Mouse (Mus musculus) kidney, postnatal 0 days (tissue): Measurements from ENCODE around the gene Bcl2l10. TPM values are rescaled to one million over a fixed set of nuclear protein-coding genes. Genes with fewer than 3 reads are reported as not detected.

ENCODE experiments used
- ATAC-seq: fragments of 200-750 bp; cut with Nextera tagmentation; replicated peaks from 2 replicates; pipeline ENCODE4 v1.8.0; 2017; ENCODE audit warnings: low read depth, moderate number of reproducible peaks, moderate TSS enrichment, moderate library complexity; ENCODE audit not compliant: low FRiP score
- DNase-seq: peaks from one replicate; pipeline ENCODE4 v3.0.0-alpha.2; 2016; ENCODE audit warnings: low spot score
- H3K27ac ChIP-seq: fragments of 300-500 bp; sonication (generic); 2 replicates; pipeline ENCODE4 v1.5.1; 2014; ENCODE audit warnings: mild to moderate bottlenecking
- H3K27me3 ChIP-seq: fragments of 300-500 bp; sonication (generic); 2 replicates; pipeline ENCODE4 v1.6.1; 2014; ENCODE audit warnings: low read length, mixed read lengths; ENCODE audit not compliant: insufficient read depth
- H3K36me3 ChIP-seq: fragments of 300-500 bp; sonication (generic); 2 replicates; pipeline ENCODE4 v1.6.1; 2014; ENCODE audit warnings: low read length, mixed read lengths; ENCODE audit not compliant: insufficient read depth
- H3K4me1 ChIP-seq: fragments of 300-500 bp; sonication (generic); replicated peaks from 2 replicates; pipeline ENCODE4 v1.6.1; 2014; ENCODE audit warnings: antibody characterized with exemption, low read length, mixed read lengths; ENCODE audit not compliant: insufficient read depth
- H3K4me2 ChIP-seq: fragments of 300-500 bp; sonication (generic); 2 replicates; pipeline ENCODE4 v1.6.1; 2014; ENCODE audit warnings: mild to moderate bottlenecking, low read length, moderate library complexity, mixed read lengths
- H3K4me3 ChIP-seq: fragments of 300-500 bp; sonication (generic); replicated peaks from 2 replicates; pipeline ENCODE4 v1.5.1; 2014; ENCODE audit warnings: low read depth, low read length
- H3K9ac ChIP-seq: fragments of 300-500 bp; sonication (generic); 2 replicates; pipeline ENCODE4 v1.6.1; 2014; ENCODE audit warnings: low read depth, low read length
- H3K9me3 ChIP-seq: fragments of 300-500 bp; sonication (generic); replicated peaks from 2 replicates; pipeline ENCODE4 v1.6.1; 2016; ENCODE audit warnings: low read length, inconsistent platforms, mixed read lengths
- CTCF ChIP-seq: IDR thresholded peaks from 2 replicates; pipeline ENCODE4 v1.5.1; 2016; ENCODE audit warnings: antibody characterized with exemption, low read depth, mild to moderate bottlenecking, moderate library complexity
- WGBS: fragments of 180-500 bp; shearing (Covaris S2); extraction: QIAGEN DNeasy Blood & Tissue Kit; methylation state at CpG from one replicate; pipeline ENCODE4 v1.1.7; 2014; 5-methylcytosine and 5-hydroxymethylcytosine counted together
- polyA plus RNA-seq: library from polyadenylated mRNA; unstranded; fragments of >200 nt; fragmentation: Nextera tagmentation; extraction: Ambion mirVana; gene quantifications from 2 replicates; pipeline ENCODE4 v1.2.1, GENCODE M21; 2015

The Bcl2l10 gene
- polyA plus RNA-seq, 1 experiment from 2014 or later = not detected

DNA sequence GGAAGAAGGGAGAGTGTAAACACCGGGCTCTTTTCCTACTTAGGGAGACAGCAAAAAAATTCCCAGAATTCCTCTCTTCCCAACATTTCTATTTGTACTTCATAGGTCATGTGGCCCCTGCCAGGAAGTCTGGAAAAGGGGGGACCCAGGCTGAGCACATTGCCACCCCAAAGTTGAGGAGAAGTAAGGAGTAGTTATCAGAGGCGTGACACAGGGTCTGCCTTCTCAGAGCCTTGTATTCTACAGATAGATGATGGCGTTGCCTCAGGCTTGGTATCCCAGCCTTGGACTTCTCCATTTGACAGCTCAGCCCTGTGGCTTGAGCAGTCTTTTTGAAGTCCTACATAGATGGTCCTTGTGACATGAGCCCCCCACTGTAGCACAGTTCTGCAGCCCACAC, 32.3 kb upstream of the Bcl2l10 start:
- peak overlapping the region; percentile 64 for H3K4me2 ChIP-seq
- TF ChIP-seq CTCF = no peak
- no peak for ATAC-seq
- H3K36me3 ChIP-seq = no peaks in the 10 kb centered on the region
- H3K4me1 ChIP-seq = peaks cover 10% of the 10 kb centered on the region; the same call in 1 of the 2 replicates
- H3K27ac ChIP-seq = no peak overlapping the region
- no peak overlapping the region for H3K4me3 ChIP-seq
- no peak overlapping the region for H3K9ac ChIP-seq
- DNase-seq = no peak
- 68% methylated on average over 3 of the region's 3 CpGs for WGBS
- H3K27me3 ChIP-seq = no peaks in the 10 kb centered on the region
- H3K9me3 ChIP-seq = no peaks in the 10 kb centered on the region

DNA sequence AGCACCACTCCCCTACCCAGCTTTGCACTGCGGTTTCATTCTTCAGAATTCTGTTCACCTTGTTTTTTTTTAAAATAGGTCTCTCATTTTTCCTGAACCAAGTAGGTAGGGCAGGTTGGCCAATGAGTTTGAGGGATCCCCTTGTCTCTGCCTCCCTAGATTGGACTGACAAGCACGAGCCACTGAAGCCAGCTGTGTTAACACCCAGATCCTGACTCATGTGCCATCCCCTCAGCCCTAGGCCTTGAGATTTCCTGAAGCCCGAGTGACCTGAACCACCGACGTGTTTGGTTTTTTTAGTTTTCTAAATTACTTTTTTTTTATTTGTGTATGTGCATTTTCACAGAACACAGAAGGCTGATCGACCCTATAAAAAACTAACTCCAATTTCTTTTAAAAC, 30.8 kb upstream of the Bcl2l10 start:
- DNase-seq = no peak
- 86% methylated on average over 6 of the region's 6 CpGs for WGBS
- Histone ChIP-seq H3K9ac (no peak overlapping the region), H3K4me3 (no peak overlapping the region), H3K9me3 (no peaks in the 10 kb centered on the region), H3K4me1 (peaks cover 10% of the 10 kb centered on the region; the same call in 1 of the 2 replicates), H3K27me3 (no peaks in the 10 kb centered on the region), H3K27ac (no peak overlapping the region), H3K4me2 (no peak overlapping the region), H3K36me3 (no peaks in the 10 kb centered on the region)
- ATAC-seq = no peak
- TF ChIP-seq CTCF = no peak

DNA sequence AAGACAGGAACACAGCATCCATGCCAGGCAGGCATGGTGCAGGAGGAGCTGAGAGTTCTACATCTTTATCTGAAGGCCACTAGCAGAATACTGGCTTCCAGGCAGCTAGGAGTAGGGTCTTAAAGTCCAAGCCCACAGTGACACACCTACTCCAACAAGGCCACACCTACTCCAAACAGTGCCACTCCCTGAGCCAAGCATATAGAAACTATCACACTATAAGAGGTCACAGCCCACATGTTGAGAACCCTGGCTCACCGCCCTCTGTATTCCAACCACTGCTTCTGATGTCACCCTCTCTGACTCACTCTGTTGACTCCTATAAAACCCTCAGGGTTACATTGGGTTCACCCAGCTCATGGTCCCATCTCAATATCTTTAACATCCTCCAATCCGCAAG, 29.4 kb upstream of the Bcl2l10 start:
- ATAC-seq (no peak), DNase-seq (no peak)
- Histone ChIP-seq H3K27ac (no peak overlapping the region), H3K36me3 (no peaks in the 10 kb centered on the region), H3K4me1 (peaks cover 10% of the 10 kb centered on the region; the same call in 1 of the 2 replicates), H3K27me3 (no peaks in the 10 kb centered on the region), H3K9ac (no peak overlapping the region), H3K4me3 (no peak overlapping the region), H3K4me2 (no peak overlapping the region), H3K9me3 (no peaks in the 10 kb centered on the region)
- TF ChIP-seq CTCF = no peak
- 90% methylated on average over 2 of the region's 2 CpGs for WGBS

DNA sequence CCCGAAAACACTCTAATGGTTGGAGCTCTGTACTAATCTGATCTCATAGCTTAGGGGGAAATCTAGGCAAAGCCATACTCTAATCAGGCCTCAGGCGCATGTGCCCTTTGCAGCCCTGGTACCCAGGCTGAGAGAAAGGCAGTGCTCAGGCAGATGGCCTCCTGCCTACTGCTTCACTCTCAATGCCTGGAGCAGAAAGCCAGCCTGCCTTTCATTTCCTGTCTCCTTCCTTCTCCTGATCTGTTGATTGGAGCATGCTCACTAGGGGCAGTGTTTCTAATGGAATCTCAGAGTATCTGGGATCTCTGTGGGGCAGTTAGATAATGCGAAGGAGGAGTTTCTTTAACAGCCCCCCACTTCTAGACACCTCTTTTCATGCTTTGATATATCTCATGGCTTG, 28.2 kb upstream of the Bcl2l10 start:
- Histone ChIP-seq H3K4me3 (no peak overlapping the region), H3K4me1 (peaks cover 10% of the 10 kb centered on the region; the same call in 1 of the 2 replicates), H3K27me3 (no peaks in the 10 kb centered on the region), H3K9ac (no peak overlapping the region), H3K27ac (no peak overlapping the region), H3K9me3 (no peaks in the 10 kb centered on the region), H3K4me2 (no peak overlapping the region), H3K36me3 (no peaks in the 10 kb centered on the region)
- ATAC-seq = no peak
- peak; percentile 30 for DNase-seq
- WGBS = 85% methylated on average over 3 of the region's 3 CpGs
- peak; percentile 39; the same call in 1 of the 2 replicates for TF ChIP-seq CTCF

DNA sequence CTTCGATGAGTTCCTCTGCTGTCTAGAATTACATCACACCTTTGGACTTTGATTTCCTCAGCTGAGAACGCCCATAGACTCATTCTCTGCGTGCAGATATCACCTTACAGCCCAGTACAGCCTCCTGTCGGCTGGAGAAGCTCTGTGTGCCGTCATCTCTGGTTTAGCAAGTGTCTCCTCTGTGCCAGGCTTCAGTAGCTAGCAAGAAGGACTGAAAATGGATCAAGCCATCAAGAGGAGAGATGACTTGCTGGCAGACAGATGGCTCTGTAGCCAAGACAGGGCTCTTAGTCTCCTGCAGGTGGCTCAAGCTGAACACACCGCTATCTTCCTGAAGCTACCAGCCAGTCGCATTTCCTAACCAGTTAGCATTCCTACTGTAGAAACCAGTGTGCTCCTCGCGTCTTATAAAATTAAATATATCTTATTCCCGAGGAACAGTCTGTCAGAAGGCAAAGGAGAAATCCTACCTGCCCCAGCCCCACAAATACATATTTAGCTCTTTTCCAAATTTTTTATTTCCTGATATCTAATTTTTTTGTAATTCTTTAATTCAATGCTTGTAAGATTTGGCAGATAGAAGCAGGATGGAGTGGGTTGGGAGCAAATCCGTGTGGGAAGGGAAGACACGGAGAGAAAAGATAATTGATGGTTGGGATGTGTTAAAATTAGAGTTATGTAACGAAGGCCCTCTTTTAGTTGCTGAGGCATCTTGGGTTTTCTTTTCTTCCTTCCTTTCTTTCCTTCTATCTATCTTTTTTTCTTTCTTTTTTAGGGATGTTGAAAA, 25.3 kb upstream of the Bcl2l10 start:
- Histone ChIP-seq H3K36me3 (0 out of 2 replicates have a peak, but pooled peaks cover 2% of the 10 kb centered on the region), H3K9ac (no peak overlapping the region), H3K27me3 (no peaks in the 10 kb centered on the region), H3K27ac (no peak overlapping the region), H3K4me1 (no peaks in the 10 kb centered on the region), H3K4me3 (no peak overlapping the region), H3K9me3 (no peaks in the 10 kb centered on the region), H3K4me2 (no peak overlapping the region)
- ATAC-seq = peak; percentile 80; the same call in 1 of the 2 replicates
- WGBS = 55% methylated on average over 13 of the region's 13 CpGs
- TF ChIP-seq CTCF = no peak
- peak; percentile 40 for DNase-seq

DNA sequence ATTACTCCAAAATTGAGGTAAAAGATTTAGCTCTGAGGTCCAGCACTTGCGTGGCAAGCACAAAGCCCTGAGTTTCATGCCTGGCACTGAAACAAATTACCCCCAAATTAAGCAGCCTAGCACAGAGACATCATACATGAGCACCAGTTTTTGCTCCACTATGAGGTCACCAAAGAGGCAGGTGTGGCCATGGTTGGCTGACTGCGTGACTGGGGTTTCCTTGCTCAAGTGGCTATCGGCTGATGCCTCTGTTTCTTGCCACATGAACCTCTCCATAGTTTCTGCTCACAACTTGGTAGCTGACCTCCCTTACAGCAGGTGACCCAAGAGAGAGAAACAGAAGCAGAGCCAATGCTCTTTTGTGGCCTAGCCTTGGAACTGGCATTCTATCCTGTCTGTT, 19.5 kb upstream of the Bcl2l10 start:
- no peaks in the 10 kb centered on the region for H3K4me1 ChIP-seq
- H3K9ac ChIP-seq = no peak overlapping the region
- no peak for TF ChIP-seq CTCF
- no peak for DNase-seq
- H3K27ac ChIP-seq = no peak overlapping the region
- H3K9me3 ChIP-seq = no peaks in the 10 kb centered on the region
- H3K4me3 ChIP-seq = no peak overlapping the region
- WGBS = 83% methylated on average over 3 of the region's 3 CpGs
- no peaks in the 10 kb centered on the region for H3K27me3 ChIP-seq
- ATAC-seq = no peak
- H3K4me2 ChIP-seq = no peak overlapping the region
- peaks cover 8% of the 10 kb centered on the region; the same call in 1 of the 2 replicates for H3K36me3 ChIP-seq

DNA sequence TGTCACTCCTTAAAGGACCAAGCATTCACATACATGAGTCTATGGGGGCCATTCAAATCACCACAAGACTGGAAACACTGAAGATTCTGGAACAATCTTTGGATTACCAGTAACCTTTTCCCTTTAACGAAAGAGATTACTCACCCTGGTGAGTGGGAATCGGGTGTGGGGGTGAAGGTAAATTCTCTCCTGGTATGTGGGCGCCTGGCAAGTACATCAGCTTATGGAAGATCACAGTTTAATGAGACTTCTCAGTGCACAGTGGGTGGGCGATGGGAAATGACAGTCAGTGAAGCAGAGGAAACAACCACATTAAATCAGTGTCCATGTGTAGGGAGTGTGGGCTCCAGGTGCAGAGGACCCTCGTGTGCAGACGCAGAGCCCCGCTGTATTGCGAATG, 16.7 kb upstream of the Bcl2l10 start:
- Histone ChIP-seq H3K27me3 (no peaks in the 10 kb centered on the region), H3K4me2 (no peak overlapping the region), H3K36me3 (peaks cover 16% of the 10 kb centered on the region), H3K27ac (no peak overlapping the region), H3K4me1 (no peaks in the 10 kb centered on the region), H3K9me3 (no peaks in the 10 kb centered on the region), H3K9ac (no peak overlapping the region), H3K4me3 (no peak overlapping the region)
- WGBS = 82% methylated on average over 8 of the region's 8 CpGs
- DNase-seq (no peak), ATAC-seq (no peak)
- no peak for TF ChIP-seq CTCF
